Mouse (Mus musculus) embryonic facial prominence, embryonic 11.5 days (tissue): ENCODE measurements at regions not wholly inside any gene's neighbourhood (a gene's known extent, or its start where the extent isn't known, plus 50 kb on each side); places are given as distances from the start of the nearest gene placed in this dataset.

ENCODE experiments used
- ATAC-seq: fragments of 200-750 bp; cut with Nextera tagmentation; replicated peaks from 2 replicates; pipeline ENCODE4 v1.8.0; 2017; ENCODE audit warnings: low read depth; ENCODE audit not compliant: insufficient number of reproducible peaks, low FRiP score, low TSS enrichment
- DNase-seq: peaks from one replicate; pipeline ENCODE4 v3.0.0-alpha.2; 2015; ENCODE audit warnings: low spot score
- H3K27ac ChIP-seq: fragments of 300-500 bp; sonication (generic); replicated peaks from 2 replicates; pipeline ENCODE4 v1.5.1; 2014; ENCODE audit warnings: mild to moderate bottlenecking, low read depth, low read length, control low read depth
- H3K27me3 ChIP-seq: fragments of 300-500 bp; sonication (generic); 2 replicates; pipeline ENCODE4 v1.6.1; 2014; ENCODE audit warnings: mild to moderate bottlenecking, low read length, moderate library complexity, mixed read lengths; ENCODE audit not compliant: control insufficient read depth, insufficient read depth
- H3K36me3 ChIP-seq: fragments of 300-500 bp; sonication (generic); replicated peaks from 2 replicates; pipeline ENCODE4 v1.6.1; 2014; ENCODE audit warnings: low read depth, mild to moderate bottlenecking, low read length, moderate library complexity, mixed read lengths; ENCODE audit not compliant: control insufficient read depth, insufficient read depth
- H3K4me1 ChIP-seq: fragments of 300-500 bp; sonication (generic); 2 replicates; pipeline ENCODE4 v1.6.1; 2014; ENCODE audit warnings: low read length, mixed read lengths; ENCODE audit not compliant: control insufficient read depth, insufficient read depth
- H3K4me2 ChIP-seq: fragments of 300-500 bp; sonication (generic); 2 replicates; pipeline ENCODE4 v1.6.1; 2014; ENCODE audit warnings: low read depth, mild to moderate bottlenecking, control low read depth, low read length, moderate library complexity
- H3K4me3 ChIP-seq: fragments of 300-500 bp; sonication (generic); 2 replicates; pipeline ENCODE4 v1.5.1; 2014; ENCODE audit warnings: low read depth, low read length, control low read depth
- H3K9ac ChIP-seq: fragments of 300-500 bp; sonication (generic); replicated peaks from 2 replicates; pipeline ENCODE4 v1.6.1; 2014; ENCODE audit warnings: mild to moderate bottlenecking, control low read depth, low read length
- H3K9me3 ChIP-seq: fragments of 300-500 bp; sonication (generic); replicated peaks from 2 replicates; pipeline ENCODE4 v1.6.1; 2016; ENCODE audit warnings: mild to moderate bottlenecking, low read length, inconsistent platforms, mixed read lengths; ENCODE audit not compliant: control insufficient read depth
- whole genome bisulfite sequencing: fragments of 180-500 bp; shearing (Covaris S2); extraction: QIAGEN DNeasy Blood & Tissue Kit; methylation state at CpG from one replicate; pipeline ENCODE4 v1.1.7; 2014; 5-methylcytosine and 5-hydroxymethylcytosine counted together

DNA sequence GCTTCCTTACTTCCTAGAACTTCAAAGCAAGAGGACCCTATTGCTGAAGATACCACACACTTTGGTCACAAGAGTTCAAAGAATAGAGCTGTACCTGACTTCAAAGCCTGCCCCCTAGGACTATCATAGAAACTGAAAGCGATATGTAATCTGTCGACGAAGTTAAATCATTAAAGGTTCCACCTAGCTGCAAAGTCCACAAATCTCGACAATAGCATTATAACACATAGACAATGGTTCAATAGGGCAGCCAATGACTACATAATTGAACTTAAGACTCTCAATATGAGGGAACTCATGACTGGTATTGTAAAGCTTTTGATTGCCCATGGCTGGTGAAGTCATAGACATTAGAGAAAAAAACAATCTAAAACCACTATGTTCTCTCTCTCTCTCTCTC, 200.8 kb downstream of the Fscb start:
- WGBS, result 91% methylated on average over 4 of the region's 4 CpGs
- no peak overlapping the region for H3K27ac ChIP-seq
- ATAC-seq (no peak), DNase-seq (no peak)
- H3K4me1 ChIP-seq, result no peaks in the 10 kb centered on the region
- H3K9me3 ChIP-seq, result no peaks in the 10 kb centered on the region
- no peak overlapping the region for H3K9ac ChIP-seq
- H3K4me3 ChIP-seq, result no peak overlapping the region
- H3K36me3 ChIP-seq, result no peaks in the 10 kb centered on the region
- no peaks in the 10 kb centered on the region for H3K27me3 ChIP-seq
- H3K4me2 ChIP-seq, result no peak overlapping the region

DNA sequence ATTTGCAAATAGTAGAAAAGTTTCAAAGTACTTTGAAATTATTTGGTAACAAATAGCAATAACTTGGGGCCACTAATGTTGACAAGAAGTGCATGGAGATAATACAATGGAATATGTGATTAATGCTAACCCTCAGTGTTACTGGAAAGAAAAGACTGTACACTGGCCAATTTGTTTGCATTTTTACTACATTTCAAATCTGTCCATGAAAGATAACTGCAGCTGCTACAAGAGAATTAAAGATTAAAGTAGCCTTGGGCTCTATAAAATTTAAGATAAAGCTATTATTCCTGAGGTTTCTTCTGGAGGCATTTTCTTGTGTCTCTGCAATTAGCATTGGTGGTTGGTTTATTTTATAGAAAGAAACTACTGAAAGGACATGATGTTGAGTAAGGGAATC, 208.4 kb downstream of the Fscb start:
- H3K36me3 ChIP-seq, result no peaks in the 10 kb centered on the region
- H3K4me2 ChIP-seq, result no peak overlapping the region
- H3K9ac ChIP-seq, result no peak overlapping the region
- H3K27ac ChIP-seq, result no peak overlapping the region
- no peak overlapping the region for H3K4me3 ChIP-seq
- H3K27me3 ChIP-seq, result no peaks in the 10 kb centered on the region
- H3K9me3 ChIP-seq, result no peaks in the 10 kb centered on the region
- H3K4me1 ChIP-seq, result no peaks in the 10 kb centered on the region
- ATAC-seq (no peak), DNase-seq (no peak)

DNA sequence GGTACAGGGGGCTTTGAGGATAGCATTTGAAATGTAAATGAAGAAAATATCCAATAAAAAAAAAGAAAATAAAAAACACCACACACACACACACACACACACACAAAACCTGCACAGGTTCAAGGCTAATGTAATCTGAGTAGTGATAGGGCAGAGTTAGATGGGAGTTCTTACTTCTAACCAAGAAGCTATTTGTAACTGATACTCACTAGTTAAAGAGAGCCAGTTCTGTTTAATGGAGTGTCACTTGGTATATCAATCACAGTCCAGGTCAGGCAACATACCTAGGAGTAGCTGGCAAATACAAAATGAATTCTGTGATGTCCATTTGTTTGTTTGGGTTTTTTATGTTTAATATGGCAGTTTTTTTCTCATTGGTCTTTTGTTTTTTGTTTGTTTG, 219.5 kb downstream of the Fscb start:
- DNase-seq, result peak; percentile 1
- Histone ChIP-seq H3K4me2 (no peak overlapping the region), H3K9me3 (no peaks in the 10 kb centered on the region), H3K4me1 (no peaks in the 10 kb centered on the region), H3K9ac (no peak overlapping the region), H3K4me3 (no peak overlapping the region), H3K36me3 (no peaks in the 10 kb centered on the region), H3K27me3 (no peaks in the 10 kb centered on the region), H3K27ac (no peak overlapping the region)
- ATAC-seq, result no peak

DNA sequence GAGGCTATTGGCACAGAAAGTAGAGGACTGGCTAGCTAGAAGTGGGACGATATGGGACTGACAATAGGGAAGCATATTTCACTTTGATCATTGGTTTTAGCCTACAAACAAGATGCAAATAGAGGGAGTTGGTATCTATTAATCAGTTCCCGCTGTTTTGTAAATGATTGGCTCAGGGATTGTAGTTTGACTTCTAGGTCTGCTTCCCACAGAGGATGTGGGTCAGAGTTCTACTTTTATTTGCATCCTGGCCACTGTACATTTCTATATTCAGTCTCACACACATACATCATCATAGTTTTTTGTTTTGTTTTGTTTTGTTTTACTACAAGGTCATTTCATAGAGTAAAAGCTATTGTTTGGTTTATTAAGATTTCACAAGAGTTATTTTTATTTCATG, 224.5 kb downstream of the Fscb start:
- Histone ChIP-seq H3K9me3 (no peaks in the 10 kb centered on the region), H3K4me3 (no peak overlapping the region), H3K36me3 (no peaks in the 10 kb centered on the region), H3K27me3 (no peaks in the 10 kb centered on the region), H3K27ac (no peak overlapping the region), H3K4me2 (no peak overlapping the region), H3K4me1 (no peaks in the 10 kb centered on the region), H3K9ac (no peak overlapping the region)
- DNase-seq, result no peak
- WGBS, result 81% methylated on average over 2 of the region's 2 CpGs
- ATAC-seq, result no peak

DNA sequence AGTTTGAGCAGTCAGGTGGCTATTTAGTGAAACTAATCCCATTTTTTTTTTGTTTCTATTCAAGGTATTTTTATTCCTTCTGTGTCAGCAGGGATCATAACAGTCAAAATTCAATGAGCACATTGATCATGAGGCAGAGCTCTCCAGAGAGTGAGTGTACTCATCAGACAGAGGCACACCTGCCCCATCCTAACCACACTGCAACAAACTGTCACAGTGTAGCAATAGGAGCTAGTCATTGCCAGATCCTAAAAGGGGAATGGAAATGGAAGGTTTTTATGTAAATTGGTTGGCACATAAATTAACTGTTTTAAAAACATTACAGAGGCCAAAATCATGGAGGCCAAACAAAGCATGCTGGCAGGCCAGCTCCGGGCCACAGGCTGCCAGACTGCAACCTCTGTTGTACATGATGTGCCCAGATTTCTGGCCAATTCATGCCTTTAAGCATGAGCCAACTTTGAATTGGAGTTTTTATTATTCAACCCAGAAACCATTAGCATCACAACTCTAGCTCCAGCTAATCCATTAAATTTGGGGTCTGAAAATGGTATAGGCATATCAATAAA, 244.9 kb downstream of the Fscb start:
- no peak for DNase-seq
- Histone ChIP-seq H3K4me3 (no peak overlapping the region), H3K27me3 (no peaks in the 10 kb centered on the region), H3K27ac (no peak overlapping the region), H3K4me2 (no peak overlapping the region), H3K4me1 (no peaks in the 10 kb centered on the region), H3K9me3 (no peaks in the 10 kb centered on the region), H3K36me3 (no peaks in the 10 kb centered on the region), H3K9ac (no peak overlapping the region)
- 83% methylated on average over 1 of the region's 1 CpGs for WGBS
- ATAC-seq, result no peak

DNA sequence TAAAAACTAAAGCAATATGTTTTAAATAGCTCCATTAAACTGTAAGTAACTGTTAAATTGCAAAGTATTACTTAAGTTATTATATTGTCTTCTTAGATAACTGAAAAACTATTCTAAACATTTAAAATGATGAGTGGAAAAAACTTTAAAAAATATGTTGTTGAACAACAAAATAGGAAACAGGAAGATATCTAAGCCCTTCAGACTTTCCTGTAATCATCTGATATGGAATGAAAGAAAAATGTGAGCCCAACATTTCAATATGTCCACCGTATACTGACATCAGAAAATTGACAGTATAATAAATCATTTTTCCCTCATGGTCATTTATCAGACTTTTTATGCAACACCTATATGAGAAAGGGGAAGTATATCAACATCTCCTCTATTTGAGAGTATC, 258.1 kb downstream of the Fscb start:
- Histone ChIP-seq H3K4me1 (no peaks in the 10 kb centered on the region), H3K27ac (no peak overlapping the region), H3K36me3 (no peaks in the 10 kb centered on the region), H3K4me3 (no peak overlapping the region), H3K27me3 (no peaks in the 10 kb centered on the region), H3K9ac (no peak overlapping the region), H3K4me2 (no peak overlapping the region), H3K9me3 (no peaks in the 10 kb centered on the region)
- 94% methylated on average over 1 of the region's 1 CpGs for WGBS
- ATAC-seq (no peak), DNase-seq (no peak)

DNA sequence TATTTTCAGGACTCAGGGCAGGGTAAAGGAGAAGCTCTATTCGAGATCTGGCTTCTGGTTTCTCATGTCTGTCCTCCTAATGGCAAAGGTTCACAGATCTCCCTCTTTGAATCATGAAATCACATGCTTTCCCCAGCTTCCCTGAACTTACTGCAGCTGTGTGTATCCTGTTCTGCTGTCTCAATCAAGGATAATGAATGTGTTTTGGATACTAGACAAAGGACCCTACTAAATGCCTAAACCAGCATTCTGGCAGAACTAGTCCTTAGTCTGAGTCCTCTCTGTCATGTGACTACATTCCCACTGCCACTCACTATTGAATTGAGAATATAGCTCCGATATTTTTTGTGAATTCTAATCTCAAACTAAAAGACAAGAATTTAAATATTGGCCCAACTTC, 276.1 kb downstream of the Fscb start:
- H3K36me3 ChIP-seq, result no peaks in the 10 kb centered on the region
- DNase-seq (no peak), ATAC-seq (no peak)
- no peak overlapping the region for H3K4me3 ChIP-seq
- H3K4me2 ChIP-seq, result no peak overlapping the region
- no peaks in the 10 kb centered on the region for H3K4me1 ChIP-seq
- 79% methylated on average over 2 of the region's 2 CpGs for WGBS
- H3K27me3 ChIP-seq, result no peaks in the 10 kb centered on the region
- H3K9me3 ChIP-seq, result no peaks in the 10 kb centered on the region
- no peak overlapping the region for H3K9ac ChIP-seq
- H3K27ac ChIP-seq, result no peak overlapping the region
